Mouse (Mus musculus) gastrocnemius, adult 18-20 months (tissue): ENCODE results near the gene Nrp1. TPM values are rescaled to one million over a fixed set of nuclear protein-coding genes. Genes with fewer than 3 reads are reported as not detected.

Experiments used
- DNase-seq: peaks from one replicate; pipeline ENCODE4 v3.0.0; 2021; ENCODE audit warnings: low spot score
- total RNA-seq, 2 experiments: library from RNA; stranded (reverse); gene quantifications; 2 replicates each; pipeline ENCODE4 v1.2.3; 2021

Nrp1 gene
- total RNA-seq, 2 experiments from 2014 or later: 23.7 to 29.0 TPM

DNA sequence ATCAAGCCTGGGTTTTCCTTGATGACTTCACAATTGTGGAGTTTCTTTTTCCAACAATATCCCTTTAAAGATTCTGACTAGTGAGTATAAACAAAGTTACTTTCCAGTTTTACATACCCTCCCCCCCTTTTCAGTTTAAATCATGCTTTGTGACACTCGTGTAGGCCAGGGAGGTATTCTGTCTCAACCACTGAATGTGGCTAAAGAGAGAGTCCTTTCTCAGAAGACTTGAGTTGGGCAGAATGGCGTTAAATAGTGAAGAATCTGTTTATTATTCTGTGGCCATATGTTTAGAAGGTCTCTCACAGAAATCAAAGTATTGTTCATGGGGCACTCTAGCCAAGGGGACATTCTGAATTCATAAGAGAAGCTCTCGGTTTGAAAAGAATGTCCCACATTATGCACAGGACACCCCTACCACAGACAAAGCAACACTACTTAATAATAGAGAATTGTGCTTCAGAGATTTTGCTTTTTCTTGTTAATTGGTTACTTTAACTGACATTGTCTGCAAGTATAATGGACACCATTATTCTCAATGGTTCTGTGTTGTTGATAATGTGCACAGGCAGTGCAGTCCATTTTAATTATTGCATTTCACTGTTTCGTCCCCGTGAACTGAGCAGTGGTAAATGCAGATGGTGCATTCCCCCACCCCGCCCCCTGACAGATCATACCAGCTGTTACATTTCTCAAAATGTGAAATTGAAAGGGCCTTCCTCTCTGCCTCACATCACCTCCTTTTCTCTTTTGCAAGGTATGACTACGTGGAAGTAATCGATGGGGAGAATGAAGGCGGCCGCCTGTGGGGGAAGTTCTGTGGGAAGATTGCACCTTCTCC is 59.8 kb downstream of the Nrp1 start:
- no peak for DNase-seq

GRCm38 (mm10) chr8:128419984-128420383 is 61.6 kb downstream of the Nrp1 start:
- DNase-seq: no peak

GRCm38 (mm10) chr8:128420402-128420801 is 62.0 kb downstream of the Nrp1 start:
- DNase-seq: no peak

GRCm38 (mm10) chr8:128423813-128424212 is 65.4 kb downstream of the Nrp1 start:
- DNase-seq: no peak

DNA sequence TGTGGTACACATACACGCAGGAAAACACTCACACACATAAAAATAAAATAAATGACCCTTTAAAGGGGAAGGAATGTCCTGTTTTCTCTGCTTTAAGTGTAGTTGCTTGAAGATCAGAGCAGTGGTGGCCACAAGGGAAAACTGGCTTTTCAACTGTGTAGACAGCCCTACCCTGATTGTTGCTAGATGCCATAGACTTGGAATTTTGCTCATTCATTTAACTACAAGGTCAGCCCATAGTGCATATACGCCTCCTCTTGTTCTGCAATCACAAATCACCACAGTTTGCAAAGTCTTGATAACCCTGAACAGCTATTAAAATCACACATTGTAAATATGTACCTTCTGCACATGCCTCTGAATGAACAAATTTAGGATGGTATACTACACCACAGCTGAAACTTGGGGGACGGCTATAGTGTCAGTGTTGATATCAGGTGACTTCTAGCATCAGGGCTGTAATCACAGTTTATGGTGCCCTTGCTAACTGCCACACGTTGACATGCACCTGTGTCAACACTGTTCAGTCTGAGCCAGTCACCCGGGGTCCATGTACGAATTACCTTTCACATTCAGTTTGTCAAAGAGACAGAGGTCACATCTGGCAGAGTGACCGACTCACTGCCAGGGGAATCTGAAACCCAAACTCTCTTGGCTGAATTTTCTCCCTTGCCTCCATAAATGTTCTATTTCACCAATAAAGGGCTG is 66.4 kb downstream of the Nrp1 start:
- no peak for DNase-seq

GRCm38 (mm10) chr8:128427071-128427470 is 68.7 kb downstream of the Nrp1 start:
- DNase-seq: no peak

DNA sequence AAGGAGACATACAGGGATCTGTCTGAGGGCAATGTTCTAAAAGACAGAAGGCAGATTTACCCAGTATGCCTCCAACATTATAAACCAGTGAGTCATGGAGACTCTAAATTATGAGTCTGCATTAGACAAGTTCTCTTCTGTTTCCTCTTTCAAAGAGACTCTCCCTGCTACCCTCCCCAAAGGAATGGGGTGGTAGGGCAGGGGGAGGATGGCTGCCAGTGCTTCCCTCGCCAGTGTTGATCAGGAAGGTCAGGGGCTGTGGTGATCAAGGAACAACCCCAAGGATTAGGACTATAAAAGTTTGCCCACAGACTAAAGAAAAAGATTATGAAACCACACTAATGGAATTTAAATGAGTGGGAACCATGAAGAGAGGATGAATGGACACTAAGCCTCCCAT is 70.6 kb downstream of the Nrp1 start:
- no peak for DNase-seq

DNA sequence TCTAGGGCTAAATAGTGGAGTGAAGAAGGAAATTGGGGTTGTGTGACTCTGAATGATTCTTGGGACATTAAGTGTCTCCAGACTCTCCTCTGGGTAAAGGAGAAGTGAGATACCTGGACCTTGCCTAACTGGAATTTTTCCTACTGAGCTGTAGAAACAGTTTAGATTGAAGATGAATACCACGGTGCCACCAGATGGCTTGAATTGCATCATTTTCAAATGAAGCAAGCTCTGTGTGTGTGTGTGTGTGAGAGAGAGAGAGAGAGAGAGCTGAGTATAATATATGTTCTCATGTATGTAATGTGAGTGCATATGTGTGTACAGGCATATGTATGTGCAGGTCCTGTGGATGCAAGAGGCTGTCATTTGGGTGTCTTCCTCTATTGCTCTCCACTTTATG is 72.7 kb downstream of the Nrp1 start:
- no peak for DNase-seq

DNA sequence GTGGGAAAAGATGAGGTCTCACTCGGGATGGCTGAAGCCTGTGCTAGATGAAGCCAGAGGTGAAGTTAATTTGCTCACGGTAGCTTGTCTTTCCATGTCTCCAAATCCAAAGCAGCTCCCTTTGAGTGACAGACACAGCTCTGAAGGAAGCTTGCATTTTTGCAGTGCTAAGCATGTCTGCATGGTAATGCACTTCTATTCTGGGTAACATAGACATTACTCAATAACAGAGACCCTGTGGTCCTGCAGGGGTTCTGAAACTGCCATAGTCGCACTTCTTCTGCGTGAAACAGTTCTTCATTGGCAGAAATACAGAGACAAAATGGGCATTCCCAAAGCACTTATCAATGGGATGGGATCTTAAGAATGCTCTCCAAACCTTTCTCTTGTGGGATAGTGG is 77.3 kb downstream of the Nrp1 start:
- DNase-seq: no peak

DNA sequence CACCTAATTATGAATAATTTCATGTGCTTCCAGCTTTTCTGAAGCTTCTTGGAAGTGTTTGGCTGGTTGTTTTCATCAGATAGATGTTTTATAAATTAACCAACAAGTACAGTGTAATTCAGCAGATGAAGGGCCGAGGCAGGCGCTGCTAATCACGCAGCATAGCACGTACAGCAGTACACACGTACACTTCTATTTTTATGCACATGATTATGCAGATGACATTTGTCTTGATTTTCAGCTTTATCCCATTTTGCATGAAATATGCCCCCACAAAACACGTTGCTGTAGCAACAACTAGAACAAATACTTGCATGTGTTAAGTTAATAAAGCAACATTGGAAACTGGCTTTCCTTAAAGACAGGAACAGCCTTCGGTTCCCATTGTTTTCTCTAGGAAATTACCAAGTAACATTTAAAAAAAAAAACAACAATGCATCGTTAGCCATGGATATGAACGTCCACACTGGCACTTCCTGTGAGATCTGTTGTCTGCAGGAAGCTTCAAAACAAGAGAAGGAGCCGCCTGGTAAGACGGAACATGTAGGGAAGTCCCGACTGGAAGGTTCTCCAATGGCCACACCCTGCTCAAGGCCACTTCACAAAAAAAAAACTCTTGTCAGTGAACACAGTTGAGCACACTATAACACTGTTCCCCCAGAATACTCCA is 78.9 kb downstream of the Nrp1 start:
- no peak for DNase-seq

DNA sequence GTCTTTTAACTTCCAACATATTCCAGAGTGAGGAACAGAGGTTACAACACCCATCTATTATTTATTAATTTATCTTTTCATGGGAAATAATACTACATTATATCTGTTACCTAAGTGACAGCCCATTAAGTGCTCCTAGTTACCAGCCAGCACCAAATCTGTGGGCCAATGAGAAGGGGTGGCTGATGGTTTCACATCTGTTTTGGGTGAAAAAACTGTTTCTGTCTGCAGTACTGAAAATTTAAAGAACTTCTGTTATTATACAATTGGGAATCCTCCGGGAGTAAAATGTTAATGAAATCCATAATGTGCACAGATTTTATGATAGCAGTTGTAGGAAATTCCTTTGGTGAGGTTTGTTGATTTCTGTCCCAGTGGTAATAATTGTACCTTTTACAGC is 83.0 kb downstream of the Nrp1 start:
- no peak for DNase-seq

- no peak for DNase-seq
These were observed 87.2 kb downstream of the Nrp1 start for GRCm38 (mm10) chr8:128445596-128445995.

- no peak for DNase-seq
These were observed 88.2 kb downstream of the Nrp1 start for GRCm38 (mm10) chr8:128446636-128447035.

GRCm38 (mm10) chr8:128447320-128447719 is 88.9 kb downstream of the Nrp1 start:
- DNase-seq: no peak

- no peak for DNase-seq
These were observed 92.1 kb downstream of the Nrp1 start for GRCm38 (mm10) chr8:128450390-128451032.

DNA sequence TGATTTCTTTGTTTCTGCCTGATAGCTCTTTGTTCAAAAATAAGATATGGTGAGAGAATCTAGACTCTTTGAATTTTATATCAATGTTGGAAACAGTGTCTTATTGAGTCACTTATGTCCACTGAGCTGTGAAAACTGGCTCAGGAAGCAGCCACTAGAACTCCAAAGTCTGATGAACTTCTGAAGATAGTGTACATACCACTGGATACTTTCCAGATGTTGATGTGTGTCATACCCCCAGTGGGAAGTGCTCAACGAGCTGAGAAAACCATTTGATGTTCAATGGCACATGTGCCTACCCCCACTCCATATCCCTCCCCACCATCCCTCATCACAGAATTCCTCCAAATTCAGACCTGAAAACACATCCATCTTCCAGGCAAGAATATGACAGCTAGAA is 92.7 kb downstream of the Nrp1 start:
- no peak for DNase-seq

- DNase-seq: no peak
These were observed 95.1 kb downstream of the Nrp1 start for GRCm38 (mm10) chr8:128453471-128453870.

- DNase-seq: no peak
These were observed 95.6 kb downstream of the Nrp1 start for GRCm38 (mm10) chr8:128454026-128454425.

- no peak for DNase-seq
These were observed 98.9 kb downstream of the Nrp1 start for GRCm38 (mm10) chr8:128457277-128457676.

DNA sequence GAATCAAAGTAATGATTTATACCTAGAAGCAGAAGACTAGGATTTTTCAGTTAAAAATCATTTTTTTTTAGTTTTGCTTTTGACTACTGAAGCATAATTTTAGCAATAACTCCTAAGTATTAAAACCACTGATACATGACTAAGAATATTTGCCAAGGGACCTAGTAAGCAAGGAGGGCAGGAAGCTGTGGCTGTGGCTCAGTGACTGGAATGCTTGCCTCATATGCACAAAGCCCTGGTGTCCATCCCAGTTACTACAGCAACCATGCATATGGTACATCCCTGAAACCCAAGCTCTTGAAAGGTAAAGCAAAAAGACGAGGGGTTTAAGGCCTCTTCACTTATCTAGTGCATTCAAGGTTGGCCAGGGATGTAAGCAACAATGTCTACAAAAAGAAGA is 101.3 kb downstream of the Nrp1 start:
- DNase-seq: no peak

- DNase-seq: peak; percentile 24
These were observed 103.3 kb downstream of the Nrp1 start for GRCm38 (mm10) chr8:128461716-128462115.

DNA sequence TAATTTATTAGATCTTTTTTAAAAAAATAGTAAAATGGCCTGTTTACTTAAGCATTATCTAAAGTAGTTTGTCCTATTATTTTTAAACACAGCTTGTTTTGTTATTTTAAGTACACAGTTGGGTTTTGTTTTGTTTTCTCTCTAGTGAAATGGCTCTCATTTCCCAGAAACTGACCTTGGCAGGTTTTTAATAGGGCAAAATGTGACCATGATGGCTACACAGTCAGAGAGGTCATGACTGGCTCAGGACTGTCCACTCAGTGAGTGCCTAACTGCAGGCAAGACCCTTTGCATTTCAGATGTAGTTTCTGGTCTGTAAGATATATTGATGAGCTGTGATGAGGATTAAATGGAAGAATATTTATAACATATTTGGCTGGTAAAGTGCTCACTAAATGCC is 104.8 kb downstream of the Nrp1 start:
- DNase-seq: no peak
